Mouse (Mus musculus) small intestine, adult 2 months (tissue): Measurements from ENCODE around the gene Tbc1d9. TPM values are rescaled to one million over a fixed set of nuclear protein-coding genes. Genes with fewer than 3 reads are reported as not detected.

ENCODE experiments used
- H3K27ac ChIP-seq: fragments of 200-500 bp; 2 replicates; pipeline ENCODE4 v1.5.1; 2012; ENCODE audit warnings: low read depth, low read length, control low read depth, inconsistent platforms; ENCODE audit not compliant: insufficient read depth
- H3K27me3 ChIP-seq: fragments of 200-500 bp; 2 replicates; pipeline ENCODE4 v1.6.1; 2012; ENCODE audit warnings: mild to moderate bottlenecking, moderate library complexity, low read length, inconsistent platforms; ENCODE audit not compliant: control insufficient read depth, insufficient read depth
- H3K36me3 ChIP-seq: fragments of 200-500 bp; 2 replicates; pipeline ENCODE4 v1.6.1; 2012; ENCODE audit warnings: mild to moderate bottlenecking, low read length, control low read depth, inconsistent platforms; ENCODE audit not compliant: control insufficient read depth, insufficient read depth
- H3K4me1 ChIP-seq: fragments of 200-500 bp; 2 replicates; pipeline ENCODE4 v1.6.1; 2012; ENCODE audit warnings: low read length, inconsistent platforms, mixed read lengths; ENCODE audit not compliant: control insufficient read depth, insufficient read depth, insufficient read length
- H3K4me3 ChIP-seq: fragments of 200-500 bp; 2 replicates; pipeline ENCODE4 v1.5.1; 2012; ENCODE audit warnings: low read depth, mild to moderate bottlenecking, control low read depth, inconsistent platforms, low read length, moderate library complexity
- CTCF ChIP-seq: fragments of 200-500 bp; IDR thresholded peaks from 2 replicates; pipeline ENCODE4 v1.5.1; 2012; ENCODE audit warnings: low read depth, mild to moderate bottlenecking, control low read depth, inconsistent platforms, low read length, moderate library complexity, mixed read lengths; ENCODE audit not compliant: insufficient replicate concordance, insufficient read length; ENCODE audit errors: extremely low read depth
- POLR2A ChIP-seq: fragments of 200-500 bp; IDR thresholded peaks from 2 replicates; pipeline ENCODE4 v1.6.1; 2012; ENCODE audit warnings: low read depth, mild to moderate bottlenecking, control low read depth, inconsistent platforms, low read length, moderate library complexity
- WGBS: fragments of 180-500 bp; shearing (Covaris S2); methylation state at CpG from one replicate; pipeline ENCODE4 v1.1.7; 2018; 5-methylcytosine and 5-hydroxymethylcytosine counted together
- polyA plus RNA-seq: library from polyadenylated mRNA; depleted of rRNA; stranded (reverse); fragments of >200 nt; gene quantifications from 2 replicates; pipeline ENCODE4 v1.2.3, GENCODE M21; 2012; rRNA removed

Tbc1d9 gene
- polyA plus RNA-seq, 1 experiment = 8.9 TPM

DNA sequence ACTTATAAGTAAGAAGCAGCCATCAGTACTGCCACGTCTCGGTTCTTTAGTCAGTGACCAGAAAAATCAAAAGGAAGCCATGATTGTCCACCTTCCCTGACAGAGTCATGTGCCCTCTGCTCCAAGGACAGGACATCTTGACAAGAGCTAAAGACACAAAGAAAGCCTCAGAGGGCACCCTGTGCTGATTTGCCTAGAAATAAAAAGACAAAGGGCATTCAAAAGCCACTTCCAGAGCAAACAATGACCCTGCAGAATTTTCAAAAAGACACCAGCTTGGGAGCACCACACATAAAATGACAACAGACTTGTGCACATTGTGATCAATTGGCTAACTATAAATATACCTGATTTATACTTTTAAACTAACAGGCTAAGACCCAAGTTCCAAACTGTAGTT is 150.5 kb downstream of the Tbc1d9 start:
- no peak overlapping the region for H3K27ac ChIP-seq
- no peaks in the 10 kb centered on the region for H3K27me3 ChIP-seq
- no peaks in the 10 kb centered on the region for H3K4me1 ChIP-seq
- TF ChIP-seq POLR2A = no peak
- no peak for TF ChIP-seq CTCF
- no peak overlapping the region for H3K4me3 ChIP-seq
- WGBS = 94% methylated on average over 2 of the region's 2 CpGs
- peaks cover 27% of the 10 kb centered on the region for H3K36me3 ChIP-seq

DNA sequence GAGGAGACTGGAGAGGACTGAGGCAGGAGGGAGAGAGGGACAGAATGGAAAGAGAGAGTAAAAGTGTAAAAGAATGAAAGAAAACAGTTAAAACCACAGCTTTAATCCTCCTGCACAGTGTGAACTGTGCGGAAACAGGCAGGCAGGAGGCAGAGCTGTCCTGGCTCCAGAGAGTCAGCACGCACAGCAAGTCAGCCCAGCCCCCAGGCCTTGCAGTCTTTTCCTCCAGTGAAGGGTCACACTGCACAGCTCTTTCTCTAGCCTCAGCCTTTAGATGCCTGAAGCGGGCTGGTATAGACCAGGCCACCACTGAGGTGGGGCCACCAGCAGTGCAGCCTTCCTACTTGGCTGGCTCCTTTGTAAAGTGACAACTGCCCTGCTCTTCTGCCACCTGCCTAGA is 155.4 kb downstream of the Tbc1d9 start:
- H3K36me3 ChIP-seq = peaks cover 44% of the 10 kb centered on the region
- TF ChIP-seq CTCF (no peak), POLR2A (no peak)
- no peaks in the 10 kb centered on the region for H3K27me3 ChIP-seq
- H3K4me1 ChIP-seq = no peaks in the 10 kb centered on the region
- no peak overlapping the region for H3K4me3 ChIP-seq
- no peak overlapping the region for H3K27ac ChIP-seq
- 94% methylated on average over 3 of the region's 3 CpGs for WGBS

- no peaks in the 10 kb centered on the region for H3K27me3 ChIP-seq
- TF ChIP-seq CTCF = no peak
- no peak for TF ChIP-seq POLR2A
- H3K27ac ChIP-seq = no peak overlapping the region
- peaks cover 38% of the 10 kb centered on the region for H3K36me3 ChIP-seq
- WGBS = 96% methylated on average over 6 of the region's 6 CpGs
- H3K4me3 ChIP-seq = no peak overlapping the region
- H3K4me1 ChIP-seq = no peaks in the 10 kb centered on the region
Observed at GRCm38 (mm10) chr8:83322374-83322773, 157.2 kb downstream of the Tbc1d9 start.

Other genes starting within 250 kb of the Tbc1d9 start
- 0.77 and 1.1 TPM in 2 replicates for gene Gm10645, start 818 bp downstream of the Tbc1d9 start, polyA plus RNA-seq
- 0.09 TPM in 1 of 2 replicates, not detected in the other for gene Ucp1, start 125.0 kb downstream of the Tbc1d9 start, polyA plus RNA-seq
- 0.36 and 0.90 TPM in 2 replicates for gene Elmod2, start 167.1 kb downstream of the Tbc1d9 start, polyA plus RNA-seq
- not detected in 2 replicates for gene Mgat4d, start 183.1 kb downstream of the Tbc1d9 start, polyA plus RNA-seq
- not detected in 2 replicates for gene Clgn, start 224.5 kb downstream of the Tbc1d9 start, polyA plus RNA-seq